Mouse (Mus musculus): ENCODE results near the gene Pou2f3.
"Not testable (repeated sequence)": the region's sequence is repeated elsewhere in the genome, so short reads cannot be mapped to it uniquely, and the experiment has no call there.

The Pou2f3 gene

GRCm38 (mm10) chr9:43167081-43167480 lies 43.1 kb downstream of the Pou2f3 start:
- DNase-seq (ENCODE audit: inconsistent ontology term): no peak

- no peak for DNase-seq (ENCODE audit: inconsistent ontology term)
These were observed 43.8 kb downstream of the Pou2f3 start for GRCm38 (mm10) chr9:43166346-43166745.

- no peak for DNase-seq (ENCODE audit: inconsistent ontology term)
These were observed 54.2 kb downstream of the Pou2f3 start for GRCm38 (mm10) chr9:43155960-43156359.

- DNase-seq (ENCODE audit: inconsistent ontology term): no peak
These were observed 58.4 kb downstream of the Pou2f3 start for GRCm38 (mm10) chr9:43151779-43152178.

GRCm38 (mm10) chr9:43150957-43151356 lies 59.2 kb downstream of the Pou2f3 start:
- DNase-seq (ENCODE audit: inconsistent ontology term): no peak

- DNase-seq (ENCODE audit: inconsistent ontology term): no peak
These were observed 60.1 kb downstream of the Pou2f3 start for GRCm38 (mm10) chr9:43150075-43150474.

- DNase-seq (ENCODE audit: inconsistent ontology term): no peak
These were observed 60.7 kb downstream of the Pou2f3 start for GRCm38 (mm10) chr9:43149498-43149897.

- no peak for DNase-seq (ENCODE audit: inconsistent ontology term)
These were observed 65.0 kb downstream of the Pou2f3 start for GRCm38 (mm10) chr9:43145196-43145595.

GRCm38 (mm10) chr9:43144206-43144810 lies 65.9 kb downstream of the Pou2f3 start:
- DNase-seq (ENCODE audit: inconsistent ontology term): peak; percentile 10

- DNase-seq (ENCODE audit: inconsistent ontology term): peak; percentile 65
These were observed 68.3 kb downstream of the Pou2f3 start for GRCm38 (mm10) chr9:43141839-43142238.

- no peak for DNase-seq (ENCODE audit: inconsistent ontology term)
These were observed 76.6 kb downstream of the Pou2f3 start for GRCm38 (mm10) chr9:43133525-43133924.

- no peak for DNase-seq (ENCODE audit: inconsistent ontology term)
These were observed 77.8 kb downstream of the Pou2f3 start for GRCm38 (mm10) chr9:43132380-43132779.

GRCm38 (mm10) chr9:43131940-43132339 lies 78.2 kb downstream of the Pou2f3 start:
- DNase-seq (ENCODE audit: inconsistent ontology term): no peak

- DNase-seq (ENCODE audit: inconsistent ontology term): no peak
These were observed 79.5 kb downstream of the Pou2f3 start for GRCm38 (mm10) chr9:43130684-43131083.

- no peak for DNase-seq (ENCODE audit: inconsistent ontology term)
These were observed 82.9 kb downstream of the Pou2f3 start for GRCm38 (mm10) chr9:43127101-43127787.

GRCm38 (mm10) chr9:43122379-43122778 lies 87.8 kb downstream of the Pou2f3 start:
- no peak for DNase-seq (ENCODE audit: inconsistent ontology term)

- DNase-seq (ENCODE audit: inconsistent ontology term): not testable (repeated sequence)
These were observed 88.2 kb downstream of the Pou2f3 start for GRCm38 (mm10) chr9:43121948-43122347.

GRCm38 (mm10) chr9:43116997-43117336 lies 93.2 kb downstream of the Pou2f3 start:
- DNase-seq (ENCODE audit: inconsistent ontology term): no peak

- DNase-seq (ENCODE audit: inconsistent ontology term): peak; percentile 82
These were observed 93.8 kb downstream of the Pou2f3 start, which contains the start of gene Tmem136 for GRCm38 (mm10) chr9:43116134-43116996. Tmem136 (minus strand) TSS chr9:43116570.

- no peak for DNase-seq (ENCODE audit: inconsistent ontology term)
These were observed 94.6 kb downstream of the Pou2f3 start for GRCm38 (mm10) chr9:43115431-43116133.

- no peak for DNase-seq (ENCODE audit: inconsistent ontology term)
These were observed 95.3 kb downstream of the Pou2f3 start for GRCm38 (mm10) chr9:43114833-43115232.

Measured in Muller cell, postnatal 12 days (primary cell).